Mouse (Mus musculus) kidney, postnatal 10 days (tissue): ENCODE data around the gene Ptprh.

Source experiments
- DNase-seq: peaks from one replicate; pipeline ENCODE4 v3.0.0; 2021; ENCODE audit warnings: mixed read lengths

Gene Ptprh

DNA sequence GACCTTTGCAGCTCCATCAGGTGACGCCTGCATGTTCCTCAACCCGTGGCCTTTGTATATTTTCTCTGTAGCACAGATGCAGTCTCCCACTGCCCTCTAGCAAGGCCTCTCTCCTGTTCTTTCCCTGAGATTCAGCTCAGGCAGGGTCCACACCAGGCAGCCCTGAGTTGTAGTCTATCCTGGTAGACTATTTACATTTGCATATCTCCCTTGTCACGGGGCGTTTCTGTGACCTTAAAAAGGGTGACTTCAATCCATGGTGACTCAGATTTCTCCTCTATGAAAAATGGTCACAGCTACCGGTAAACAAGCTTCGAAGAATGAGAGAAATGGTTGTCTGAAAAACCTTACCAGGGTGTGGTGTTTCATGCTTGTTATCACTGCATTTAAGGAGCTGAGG is at the start of gene Ptprh:
Ptprh (minus strand) TSS at position 169 of the 400 bp plus-strand sequence.
- DNase-seq, result no peak

DNA sequence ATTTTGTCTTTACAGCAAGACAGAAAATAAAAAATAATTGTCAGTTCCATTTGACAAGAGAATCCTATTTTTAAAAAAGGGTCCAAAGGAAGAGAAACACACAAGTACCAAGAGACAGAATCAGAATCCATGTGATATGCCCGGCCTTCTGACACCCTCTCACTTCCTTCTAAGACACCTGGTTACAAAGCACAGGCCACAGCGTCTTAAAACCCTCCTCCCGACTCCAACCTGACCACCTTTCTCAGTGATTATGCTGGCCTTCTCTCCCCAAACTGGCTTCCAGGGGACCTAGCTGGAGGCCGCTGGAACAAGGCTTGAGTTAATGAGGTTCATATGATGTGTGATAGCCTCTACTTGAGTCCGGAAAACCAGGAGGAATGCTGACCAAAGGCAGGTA is 49.5 kb upstream of the Ptprh start:
- DNase-seq, result no peak

DNA sequence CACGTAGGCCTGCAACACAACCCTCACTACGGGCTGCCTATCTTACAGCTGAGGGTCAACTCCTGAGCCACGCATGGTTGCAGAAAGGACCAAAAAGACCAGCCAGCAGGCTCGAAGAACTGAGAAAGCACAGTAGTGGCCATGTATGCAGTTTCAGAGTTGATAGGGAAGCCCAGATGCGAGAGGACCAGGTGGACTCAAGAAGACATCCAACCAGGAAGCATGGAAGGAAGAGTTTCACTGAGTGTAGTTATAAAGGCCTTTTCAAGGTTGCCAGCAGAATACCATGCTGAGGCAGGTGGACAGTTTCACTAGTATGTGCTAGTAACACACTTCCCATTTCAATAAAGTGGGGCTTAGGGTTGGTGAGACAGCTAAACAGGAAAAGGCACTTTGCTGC is 48.9 kb upstream of the Ptprh start:
- DNase-seq, result no peak

DNA sequence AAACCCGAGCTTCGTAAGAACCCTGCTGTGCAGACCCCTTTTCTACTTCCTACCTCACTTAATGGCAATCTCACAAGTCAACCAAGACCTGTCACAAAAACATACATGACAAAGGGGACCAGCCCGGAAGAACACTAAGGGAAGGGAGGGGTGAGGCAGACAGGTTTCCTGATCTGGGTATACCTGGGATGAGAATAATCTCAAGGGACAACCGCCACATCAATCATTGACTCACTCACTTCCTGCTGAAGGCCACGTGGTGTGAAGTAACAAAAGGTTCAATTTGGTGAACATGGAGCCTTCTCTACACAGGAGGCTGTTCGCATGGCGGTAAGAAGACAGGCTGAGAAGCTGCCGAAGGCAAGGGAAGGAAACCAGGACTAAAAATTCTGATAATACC is 47.7 kb upstream of the Ptprh start:
- no peak for DNase-seq

DNA sequence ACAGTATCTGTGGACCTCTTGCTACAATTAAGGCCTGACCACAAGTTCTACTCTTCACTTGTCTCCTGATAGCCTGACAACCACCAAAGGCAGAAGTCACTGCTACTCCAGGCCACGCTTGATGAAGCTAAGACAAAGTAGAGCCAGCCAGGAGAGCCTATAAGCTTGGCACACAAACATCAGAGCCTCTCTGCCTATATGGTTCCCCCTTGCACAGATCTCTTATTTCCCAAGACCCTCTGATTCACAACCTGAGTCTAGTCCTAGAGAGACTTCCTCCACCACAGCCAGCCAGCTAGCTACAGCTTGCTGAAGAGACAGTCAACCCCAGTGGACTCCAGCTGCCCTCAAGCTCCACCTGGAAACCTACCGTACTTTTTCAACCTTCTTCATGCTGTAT is 44.2 kb upstream of the Ptprh start:
- DNase-seq, result no peak

DNA sequence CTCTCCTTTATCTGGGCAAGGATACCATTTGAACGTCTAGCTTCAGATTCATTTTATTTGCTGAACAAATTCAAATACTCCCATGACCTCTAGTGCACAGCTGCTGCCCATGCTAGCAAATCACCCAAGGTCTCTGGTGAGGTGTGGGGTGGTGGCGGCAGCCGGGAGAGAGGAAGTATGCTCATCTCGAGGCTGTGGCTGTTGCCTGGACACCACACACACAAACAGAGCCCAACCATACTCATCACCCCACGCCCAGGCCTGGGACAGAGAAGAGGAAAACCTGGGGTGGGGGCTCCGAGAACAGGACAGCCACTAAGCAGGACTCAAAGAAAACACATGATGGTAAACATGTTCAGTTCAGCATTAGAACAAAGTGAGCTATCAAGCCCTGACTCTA is 43.5 kb upstream of the Ptprh start:
- no peak for DNase-seq

DNA sequence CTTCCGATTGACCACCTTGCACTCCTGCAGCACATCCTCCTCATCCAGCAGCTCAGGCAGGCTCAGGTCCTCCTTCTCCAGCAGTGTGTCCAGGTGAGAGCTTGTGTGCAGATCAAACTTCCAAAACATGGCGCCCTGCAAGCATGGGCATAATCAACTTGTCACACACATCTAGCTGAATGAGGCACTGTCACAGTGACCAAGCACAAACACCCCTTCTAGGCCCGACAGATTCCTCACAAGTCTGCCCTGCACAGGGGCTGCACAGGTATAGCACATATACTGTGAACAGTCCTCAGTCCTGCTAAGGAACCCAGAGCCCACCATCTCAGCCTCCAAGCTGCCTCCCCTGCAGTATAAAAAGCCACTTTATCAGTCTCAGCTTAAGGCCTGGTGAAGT is 43.0 kb upstream of the Ptprh start:
- DNase-seq, result no peak

DNA sequence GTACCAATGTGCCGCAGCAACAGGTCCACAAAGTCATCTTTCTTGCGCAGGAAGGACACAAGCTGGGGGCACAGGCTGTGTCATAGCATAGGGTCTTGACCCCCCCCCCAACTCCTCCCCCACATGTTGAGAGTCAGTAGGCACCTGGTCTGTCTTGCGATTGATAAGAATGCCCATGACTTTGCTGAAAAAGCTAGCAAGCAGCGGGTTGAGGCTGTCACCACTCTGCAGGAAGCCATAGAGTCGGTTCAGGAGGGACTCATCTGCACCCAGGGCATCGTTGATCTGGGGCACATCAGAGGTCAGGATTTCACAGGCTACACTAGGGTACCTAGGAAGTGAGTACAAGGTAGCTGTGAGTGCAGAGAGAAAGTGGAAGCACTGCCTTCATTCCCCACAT is 39.4 kb upstream of the Ptprh start:
- DNase-seq, result no peak

DNA sequence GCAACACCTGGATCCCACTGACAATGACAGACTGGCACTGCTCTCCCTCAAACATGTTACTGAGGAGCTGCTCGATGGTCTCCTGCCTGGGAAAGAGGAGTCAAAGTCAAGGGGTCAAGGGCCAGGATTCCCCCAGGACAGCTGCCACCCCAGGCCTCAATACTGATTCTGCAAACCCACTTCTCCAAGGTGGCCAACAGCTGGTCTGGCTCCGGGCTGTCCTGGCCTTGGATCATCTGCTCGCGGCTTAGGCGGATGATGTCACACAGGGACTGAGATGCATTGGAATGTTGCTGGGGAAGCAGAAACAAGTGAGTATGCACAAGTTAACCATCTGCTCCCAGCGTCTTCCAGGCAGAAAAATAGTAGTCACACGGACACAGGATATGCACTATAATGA is 38.1 kb upstream of the Ptprh start:
- DNase-seq, result peak; percentile 35

DNA sequence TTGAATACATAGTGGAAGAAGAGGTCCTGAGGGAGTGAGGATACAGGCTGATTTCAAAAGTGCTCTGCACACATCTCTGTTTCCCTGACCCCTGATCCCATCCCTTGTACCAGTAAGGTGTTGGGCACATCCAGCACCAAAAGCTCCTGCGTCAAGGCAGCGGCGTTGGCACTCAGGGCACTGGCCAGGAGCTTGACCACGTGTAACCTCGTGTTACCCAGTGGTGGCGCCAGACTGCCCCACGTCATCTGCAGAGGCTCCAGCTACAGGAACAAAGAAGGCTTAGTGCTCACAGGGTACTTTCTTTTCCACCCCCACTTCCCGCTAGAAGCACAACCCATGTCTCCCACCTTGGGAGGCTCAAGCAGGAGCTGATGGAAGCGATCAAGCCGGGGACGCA is 37.3 kb upstream of the Ptprh start:
- DNase-seq, result no peak

DNA sequence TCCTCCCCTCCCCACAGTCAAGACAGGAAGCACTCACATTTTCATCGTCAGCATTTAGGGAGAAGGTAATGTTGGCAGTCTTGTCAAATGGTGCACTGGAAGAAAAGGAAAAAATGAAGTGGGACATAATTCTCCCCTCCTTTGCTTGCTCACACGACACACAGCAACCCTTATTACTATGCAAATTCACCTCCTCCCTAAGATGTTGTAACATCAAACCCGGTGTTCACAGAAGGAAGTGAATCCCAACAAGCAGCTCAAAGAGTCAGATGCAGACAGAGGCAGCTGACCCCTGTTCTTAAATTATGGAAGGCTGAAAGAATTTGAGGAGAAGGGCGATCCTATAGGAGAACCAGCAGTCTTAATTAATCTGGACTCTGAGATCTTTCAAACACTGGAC is 32.3 kb upstream of the Ptprh start:
- DNase-seq, result no peak

DNA sequence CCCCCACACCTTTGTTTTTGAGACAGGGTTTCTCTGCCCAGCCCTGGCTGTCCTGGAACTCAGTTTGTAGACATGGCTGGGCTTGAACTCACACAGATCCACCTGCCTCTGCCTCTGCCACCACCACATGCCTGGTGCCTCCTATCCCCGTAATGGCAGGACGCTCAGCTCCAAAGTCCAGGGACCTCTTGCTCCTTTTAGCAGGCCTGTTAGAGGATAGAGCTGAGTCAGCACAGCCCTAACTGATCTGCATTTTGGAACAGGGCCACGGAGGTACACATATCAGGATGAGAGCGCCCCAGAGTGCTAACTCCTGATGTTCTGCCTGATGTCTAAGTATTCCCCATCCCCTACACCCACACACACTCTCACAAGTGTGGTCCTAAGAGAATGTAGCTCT is 27.2 kb upstream of the Ptprh start, which contains the start of gene Tmem86b:
Tmem86b (minus strand) TSS at position 392 of the 400 bp plus-strand sequence.
- peak; percentile 57 for DNase-seq

DNA sequence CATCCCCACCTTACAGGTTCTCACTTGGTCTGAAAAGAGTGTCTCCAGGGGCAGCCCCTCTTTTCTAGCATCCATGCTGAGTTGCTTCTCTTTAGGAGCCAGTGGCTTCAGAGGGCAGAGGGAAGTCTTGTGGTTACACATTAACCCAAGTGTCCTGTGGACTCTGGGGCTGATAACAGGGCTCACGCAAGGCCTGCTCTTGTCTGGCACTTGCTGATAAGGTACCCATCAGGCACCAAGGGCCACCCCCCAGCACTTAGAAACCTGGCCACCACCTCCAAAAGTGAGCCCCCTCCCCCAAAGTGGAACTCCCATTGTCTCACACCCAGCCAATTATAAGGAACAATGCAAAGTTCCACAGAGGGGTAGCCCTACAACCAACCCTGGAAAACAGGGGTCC is 26.4 kb upstream of the Ptprh start:
- peak; percentile 31 for DNase-seq

DNA sequence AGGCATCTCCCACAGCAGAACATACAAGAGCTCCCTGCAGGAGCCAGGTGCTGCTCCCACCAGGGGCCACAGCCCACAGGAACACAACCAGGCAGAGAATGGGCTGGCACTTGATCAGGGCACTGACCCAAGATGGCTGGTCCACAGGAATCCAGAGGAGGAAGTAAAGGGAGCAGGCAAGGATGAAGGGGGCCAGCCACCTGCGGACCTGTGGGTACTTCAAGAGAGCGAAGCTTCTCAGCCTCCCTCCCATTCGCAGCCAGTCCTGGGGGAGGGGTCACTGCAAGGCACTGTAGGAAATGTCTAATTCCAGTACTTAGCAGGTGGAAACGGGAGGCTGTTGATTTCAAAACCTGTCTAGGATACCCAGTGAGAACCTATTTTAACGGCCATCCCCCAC is 25.7 kb upstream of the Ptprh start:
- no peak for DNase-seq

DNA sequence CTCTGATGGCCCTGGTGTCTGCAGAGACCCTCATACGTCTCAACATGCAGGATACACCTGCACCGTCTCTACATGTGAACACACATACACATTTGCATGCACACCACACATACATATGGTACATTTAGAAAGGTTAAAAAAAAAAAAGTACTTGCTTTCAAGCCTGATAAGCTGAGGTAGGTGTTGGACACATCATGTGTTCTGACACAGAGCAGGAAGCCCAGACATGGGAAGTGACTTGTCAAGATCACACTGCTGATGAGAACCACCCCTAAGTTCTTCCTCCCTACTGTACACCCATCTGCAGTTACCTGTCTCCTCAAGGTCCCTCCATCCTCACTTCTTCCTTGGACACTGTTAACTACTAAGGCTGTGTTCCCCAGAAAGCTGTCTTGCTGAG is 22.1 kb upstream of the Ptprh start:
- no peak for DNase-seq

DNA sequence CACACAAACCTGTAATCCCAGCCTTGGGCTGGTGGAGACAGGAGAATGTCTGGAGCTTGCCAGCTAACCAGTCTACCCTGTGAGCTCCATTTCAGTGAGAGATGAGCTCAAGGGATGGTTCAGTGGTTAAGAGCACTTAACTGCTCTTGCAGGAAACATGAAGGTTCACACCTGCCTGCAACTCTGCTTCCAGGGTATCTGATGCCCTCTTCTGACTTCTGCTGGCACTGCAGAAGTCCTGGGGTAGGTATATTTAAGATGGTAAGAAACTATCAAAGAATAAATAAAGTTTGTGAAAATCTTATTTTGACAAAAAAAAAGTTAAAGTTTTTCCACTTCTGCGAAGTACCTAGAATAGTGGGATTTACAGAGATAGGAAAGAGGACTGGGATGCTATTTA is 20.5 kb upstream of the Ptprh start:
- DNase-seq, result no peak

DNA sequence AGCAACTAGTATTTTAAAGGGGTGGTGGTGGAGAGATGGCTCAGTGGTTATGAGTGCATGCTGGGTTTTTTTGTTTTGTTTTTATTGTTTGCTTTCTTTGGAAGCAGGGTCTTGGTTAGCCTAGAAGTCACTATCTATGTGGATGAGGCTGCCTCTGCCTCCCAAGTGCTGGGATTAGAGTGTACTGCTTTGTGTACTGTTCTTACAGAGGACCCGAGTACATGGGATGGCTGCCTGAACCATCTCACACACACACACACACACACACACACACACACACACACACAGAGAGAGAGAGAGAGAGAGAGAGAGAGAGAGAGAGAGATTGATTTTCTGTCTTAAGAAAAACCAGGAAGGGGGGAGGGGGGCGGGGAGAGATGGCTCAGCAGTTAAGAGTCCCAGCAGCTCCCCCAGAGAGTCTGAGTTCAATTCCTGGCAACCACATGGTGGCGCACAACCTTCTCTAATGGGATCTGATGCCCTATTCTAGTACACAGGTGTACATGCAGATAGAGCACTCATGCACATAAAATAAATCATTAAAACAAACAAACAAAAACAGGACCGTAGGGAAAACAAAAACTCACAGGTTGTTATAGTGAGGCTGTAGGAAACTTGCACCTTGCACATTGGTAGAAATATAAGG is 19.8 kb upstream of the Ptprh start:
- DNase-seq, result peak; percentile 72

DNA sequence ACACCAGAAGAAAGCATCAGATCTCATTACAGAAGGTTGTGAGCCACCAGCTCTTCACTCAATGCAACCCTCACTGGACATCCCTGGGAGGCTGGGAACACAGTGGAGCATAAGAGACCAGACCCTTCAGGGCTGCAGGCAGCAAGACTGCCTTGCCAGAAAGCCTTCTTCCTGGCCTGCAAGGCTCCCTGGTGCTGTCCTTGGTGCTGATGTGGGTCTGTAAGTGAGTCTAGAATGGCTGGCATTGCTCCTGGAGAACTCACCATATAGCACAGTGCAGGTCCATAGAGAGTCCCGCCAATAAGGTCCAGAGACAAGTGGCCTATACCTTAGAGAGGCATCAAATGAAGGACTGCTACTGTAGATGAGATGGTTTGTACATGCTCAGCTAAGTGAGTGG is 16.1 kb upstream of the Ptprh start:
- peak; percentile 85 for DNase-seq

DNA sequence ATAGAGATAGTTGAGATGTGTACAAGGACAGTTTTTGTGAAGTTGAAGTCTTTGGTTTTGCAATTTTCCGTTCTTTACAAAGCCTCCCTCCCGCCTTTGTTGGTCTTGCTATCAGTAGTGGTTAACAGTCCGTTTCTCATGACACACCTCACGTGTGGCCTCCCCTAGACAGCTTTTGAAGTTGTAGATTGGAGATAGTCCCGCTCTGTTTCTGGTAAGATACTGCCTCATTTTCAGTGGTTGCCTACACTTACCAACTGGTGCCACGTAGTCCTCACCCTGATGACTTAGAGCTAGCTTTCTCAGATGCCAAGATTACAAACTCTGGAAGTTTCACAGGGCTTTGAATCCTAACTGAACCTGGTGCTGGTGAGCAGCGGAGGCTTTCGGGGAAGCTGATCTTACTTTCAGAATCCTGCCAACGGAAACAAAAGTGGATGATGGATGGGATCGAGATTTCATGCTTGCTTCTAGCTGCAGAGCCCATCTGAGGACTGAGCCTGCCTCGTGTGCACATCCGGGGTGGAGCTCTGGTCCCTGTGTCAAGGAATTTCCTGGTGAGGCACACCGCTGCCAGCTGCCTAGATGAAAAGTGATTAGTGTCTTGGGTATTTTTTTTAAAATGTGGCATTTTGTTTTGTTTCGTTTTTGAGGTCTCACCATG is 10.0 kb upstream of the Ptprh start:
- no peak for DNase-seq

DNA sequence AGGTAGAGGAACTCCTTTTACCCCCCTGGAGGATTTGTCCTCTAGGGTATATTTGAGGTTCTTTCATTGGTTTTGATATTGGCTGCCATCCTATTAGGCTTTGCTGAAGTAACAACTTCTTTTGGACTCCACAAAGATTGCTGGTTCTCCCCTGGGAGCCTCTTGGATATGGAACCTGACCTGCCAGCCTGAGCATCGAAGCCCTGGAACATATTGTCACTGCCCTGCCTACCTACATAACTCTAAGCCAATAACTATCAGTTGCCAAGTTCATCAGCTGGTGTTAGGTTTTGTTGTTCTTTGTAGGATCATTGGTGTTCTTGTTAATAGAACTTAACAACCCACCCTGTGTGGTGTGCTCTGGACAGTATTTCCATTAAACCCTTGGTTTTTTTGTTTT is 9.1 kb upstream of the Ptprh start:
- no peak for DNase-seq

DNA sequence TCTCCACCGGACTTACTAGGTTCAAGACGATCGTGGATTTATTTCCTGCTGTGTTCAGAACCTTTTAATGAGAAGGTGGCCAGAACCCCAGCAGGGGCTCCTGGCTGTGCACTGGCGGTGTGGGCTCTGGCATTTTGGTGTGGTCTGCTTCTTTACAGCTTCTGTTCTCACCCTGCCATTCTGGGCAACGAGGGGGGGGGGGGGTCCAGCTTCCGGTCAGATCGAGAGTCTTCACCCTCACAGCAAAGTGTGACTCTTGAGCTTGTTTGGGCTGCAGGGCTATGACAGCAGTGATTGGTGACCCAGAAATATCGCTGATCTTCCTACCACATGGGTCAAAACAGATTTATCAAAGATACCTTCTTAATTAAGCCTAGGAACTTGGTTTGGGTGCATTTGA is 8.5 kb upstream of the Ptprh start:
- DNase-seq, result no peak

DNA sequence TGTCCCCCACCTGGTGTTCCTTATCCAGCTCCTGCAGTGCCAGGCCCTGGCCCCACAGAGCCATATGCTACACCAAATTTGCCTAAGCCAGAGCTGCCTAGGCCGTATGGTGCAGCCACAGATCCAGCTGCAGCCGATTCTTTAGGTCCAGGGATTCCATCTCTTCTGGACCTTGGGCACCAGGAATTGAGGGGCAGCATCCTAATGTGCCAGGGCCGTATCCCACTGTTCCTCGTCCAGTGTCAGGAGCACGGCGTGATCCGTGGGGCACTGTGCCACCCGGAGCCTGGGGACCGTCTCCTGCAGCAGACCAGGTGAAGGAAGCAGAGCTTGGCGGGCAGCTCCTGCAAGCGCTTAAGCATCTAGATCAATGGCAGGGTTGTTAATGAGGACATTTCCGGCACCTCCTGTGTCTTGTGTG is 8.1 kb upstream of the Ptprh start:
- no peak for DNase-seq

DNA sequence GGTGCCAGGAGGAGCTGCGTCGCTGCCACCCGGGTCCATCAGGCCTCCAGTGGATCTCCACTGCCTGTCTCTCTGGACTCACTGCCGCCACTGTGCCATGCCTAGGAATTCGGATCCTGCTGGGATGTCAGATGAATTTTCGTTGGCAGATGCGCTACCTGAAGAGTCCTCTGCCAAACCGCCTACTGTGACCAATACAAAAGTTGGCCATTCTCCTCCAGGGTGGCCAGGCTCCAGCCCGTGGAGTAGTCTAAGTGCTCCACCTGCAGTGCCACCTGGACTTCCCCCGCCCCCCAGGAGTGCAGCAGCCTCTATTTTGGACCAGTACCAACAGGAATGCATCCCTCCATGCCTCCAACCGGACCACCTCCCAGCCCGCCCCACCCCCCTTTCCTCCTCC is 7.7 kb upstream of the Ptprh start:
- DNase-seq, result no peak

DNA sequence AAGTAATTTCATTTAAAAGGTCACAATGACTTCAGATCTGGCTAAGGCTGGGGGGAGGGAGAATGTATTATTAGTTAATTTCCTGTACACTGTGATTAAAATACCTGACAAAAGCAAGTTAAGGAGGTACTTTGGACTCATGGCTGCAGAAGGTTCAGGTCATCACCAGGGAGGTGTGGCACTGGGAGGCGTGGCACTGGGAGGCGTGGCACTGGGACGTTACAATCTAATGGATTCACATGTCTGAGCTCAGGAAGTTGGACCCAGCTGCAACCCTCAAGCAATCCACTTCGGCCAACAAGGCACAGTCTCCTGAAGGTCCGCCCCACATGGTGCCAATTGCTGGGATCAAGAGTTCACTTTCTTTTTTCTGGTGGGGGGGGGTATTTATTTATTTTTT is 4.2 kb upstream of the Ptprh start:
- DNase-seq, result no peak

DNA sequence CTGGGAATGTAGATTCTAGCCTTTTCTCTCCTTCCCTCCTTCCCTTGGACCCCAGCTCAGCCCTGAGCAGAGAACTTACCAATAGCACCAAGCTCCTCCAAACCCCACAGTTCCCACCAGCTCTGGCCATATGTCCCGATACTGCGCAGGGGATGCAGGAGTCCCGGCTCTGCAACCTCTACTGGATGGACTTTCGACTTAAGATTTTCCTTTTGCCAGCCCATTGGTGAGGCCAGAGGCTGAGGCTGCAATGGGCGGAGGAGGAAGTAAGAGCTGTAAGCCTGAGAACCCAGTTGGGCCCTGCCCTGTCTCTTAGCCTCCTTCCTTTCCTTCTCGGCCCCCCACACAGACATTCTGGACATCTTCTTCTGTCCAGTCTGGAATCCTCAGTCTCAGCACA is 872 bp downstream of the Ptprh start:
- no peak for DNase-seq
